Mouse (Mus musculus) heart, embryonic 10.5 days (tissue): ENCODE data around the gene Klk1b1. TPM values are rescaled to one million over a fixed set of nuclear protein-coding genes. Genes with fewer than 3 reads are reported as not detected.

Experiments
- DNase-seq: peaks from one replicate; pipeline ENCODE4 v3.0.0-alpha.2; 2017; ENCODE audit warnings: low spot score
- H3K27ac ChIP-seq: fragments of 300-500 bp; sonication (generic); 2 replicates; pipeline ENCODE4 v1.5.1; 2016; ENCODE audit warnings: mild to moderate bottlenecking
- H3K27me3 ChIP-seq: fragments of 300-500 bp; sonication (generic); 2 replicates; pipeline ENCODE4 v1.6.1; 2016; ENCODE audit warnings: mild to moderate bottlenecking; ENCODE audit not compliant: poor library complexity, insufficient read depth, severe bottlenecking
- H3K36me3 ChIP-seq: fragments of 300-500 bp; sonication (generic); 2 replicates; pipeline ENCODE4 v1.6.1; 2016; ENCODE audit warnings: mild to moderate bottlenecking, moderate library complexity
- H3K4me1 ChIP-seq: fragments of 300-500 bp; sonication (generic); 2 replicates; pipeline ENCODE4 v1.6.1; 2016; ENCODE audit warnings: mild to moderate bottlenecking
- H3K4me3 ChIP-seq: fragments of 300-500 bp; sonication (generic); 2 replicates; pipeline ENCODE4 v1.5.1; 2016; ENCODE audit warnings: mild to moderate bottlenecking, moderate library complexity
- H3K9me3 ChIP-seq: fragments of 300-500 bp; sonication (generic); 2 replicates; pipeline ENCODE4 v1.6.1; 2016; ENCODE audit warnings: mild to moderate bottlenecking, moderate library complexity
- WGBS: fragments of 180-500 bp; shearing (Covaris S2); methylation state at CpG from one replicate; pipeline ENCODE4 v1.1.7; 2016; 5-methylcytosine and 5-hydroxymethylcytosine counted together
- polyA plus RNA-seq: library from polyadenylated mRNA; unstranded; fragments of >200 nt; fragmentation: Nextera tagmentation; extraction: Ambion mirVana; gene quantifications from 2 replicates; pipeline ENCODE4 v1.2.1, GENCODE M21; 2016

The Klk1b1 gene
- polyA plus RNA-seq, result not detected in 2 replicates

DNA sequence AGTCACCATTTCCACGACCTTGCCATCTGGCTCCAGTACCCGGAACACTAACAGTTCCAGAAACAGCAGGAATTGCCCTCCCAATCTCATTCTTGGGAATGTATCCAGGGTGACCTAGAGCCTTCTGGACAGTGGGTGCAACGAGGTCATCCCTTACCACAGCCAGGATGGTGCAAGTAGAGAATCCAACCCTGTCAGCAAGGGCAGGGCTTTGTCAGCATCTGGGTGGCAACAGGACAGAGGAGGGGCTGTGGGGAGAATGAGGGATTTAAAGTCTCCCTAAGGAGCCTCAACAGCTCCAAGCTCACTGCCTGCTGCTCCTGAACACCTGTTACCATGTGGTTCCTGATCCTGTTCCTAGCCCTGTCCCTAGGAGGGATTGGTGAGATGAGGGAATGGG lies at the start of gene Klk1b1:
TSS of gene Klk1b1 (plus strand) at position 301 of the 400 bp plus-strand sequence.
- no peak for DNase-seq
- no peak within 1 kb of the TSS for H3K4me3 ChIP-seq
- no peaks in the 10 kb centered on the region for H3K27me3 ChIP-seq
- WGBS, result 57% methylated on average over 3 of the region's 3 CpGs
- no peak within 1 kb of the TSS for H3K27ac ChIP-seq
- H3K4me1 ChIP-seq, result no peaks in the 10 kb centered on the region
- H3K36me3 ChIP-seq, result no peaks in the 10 kb centered on the region
- no peaks in the 10 kb centered on the region for H3K9me3 ChIP-seq

- H3K36me3 ChIP-seq, result no peaks in the 10 kb centered on the region
- DNase-seq, result no peak
- H3K27me3 ChIP-seq, result peaks cover 29% of the 10 kb centered on the region; the same call in 1 of the 2 replicates
- WGBS, result 78% methylated on average over 13 of the region's 13 CpGs
- H3K9me3 ChIP-seq, result no peaks in the 10 kb centered on the region
- no peak overlapping the region for H3K27ac ChIP-seq
- H3K4me1 ChIP-seq, result peaks cover 5% of the 10 kb centered on the region; the same call in 1 of the 2 replicates
- H3K4me3 ChIP-seq, result no peak overlapping the region
Observed at GRCm38 (mm10) chr7:43918426-43918825, 48.1 kb upstream of the Klk1b1 start.

DNA sequence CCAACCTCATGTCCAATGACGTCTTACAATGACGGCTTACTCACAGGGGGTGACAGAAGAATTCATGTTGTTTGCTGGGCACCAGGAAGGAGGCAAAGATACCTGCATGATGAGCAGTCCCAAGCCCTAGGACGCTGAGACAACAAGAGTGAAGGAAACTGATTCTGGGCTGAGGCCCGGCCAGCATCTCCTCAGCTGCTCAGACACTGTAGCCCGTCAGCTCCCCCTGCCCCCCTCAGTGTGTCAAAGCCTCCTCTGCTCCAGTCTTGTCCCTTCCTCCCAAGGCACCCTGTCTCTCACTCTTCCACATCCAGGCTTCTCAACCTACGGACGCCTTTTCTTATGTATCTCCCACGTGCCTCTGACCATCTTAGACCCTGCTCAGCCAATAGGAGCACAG lies 47.7 kb upstream of the Klk1b1 start:
- Histone ChIP-seq H3K36me3 (no peaks in the 10 kb centered on the region), H3K4me1 (peaks cover 5% of the 10 kb centered on the region; the same call in 1 of the 2 replicates), H3K27me3 (peaks cover 29% of the 10 kb centered on the region; the same call in 1 of the 2 replicates), H3K4me3 (no peak overlapping the region), H3K9me3 (no peaks in the 10 kb centered on the region), H3K27ac (no peak overlapping the region)
- DNase-seq, result no peak
- WGBS, result 64% methylated on average over 8 of the region's 8 CpGs

GRCm38 (mm10) chr7:43919559-43920451 lies 46.7 kb upstream of the Klk1b1 start:
- WGBS, result 27% methylated on average over 14 of the region's 14 CpGs
- no peaks in the 10 kb centered on the region for H3K36me3 ChIP-seq
- peaks cover 27% of the 10 kb centered on the region; the same call in 1 of the 2 replicates for H3K27me3 ChIP-seq
- H3K9me3 ChIP-seq, result no peaks in the 10 kb centered on the region
- H3K4me3 ChIP-seq, result no peak overlapping the region
- DNase-seq, result peak; percentile 86
- H3K27ac ChIP-seq, result no peak overlapping the region
- H3K4me1 ChIP-seq, result peaks cover 5% of the 10 kb centered on the region; the same call in 1 of the 2 replicates

DNA sequence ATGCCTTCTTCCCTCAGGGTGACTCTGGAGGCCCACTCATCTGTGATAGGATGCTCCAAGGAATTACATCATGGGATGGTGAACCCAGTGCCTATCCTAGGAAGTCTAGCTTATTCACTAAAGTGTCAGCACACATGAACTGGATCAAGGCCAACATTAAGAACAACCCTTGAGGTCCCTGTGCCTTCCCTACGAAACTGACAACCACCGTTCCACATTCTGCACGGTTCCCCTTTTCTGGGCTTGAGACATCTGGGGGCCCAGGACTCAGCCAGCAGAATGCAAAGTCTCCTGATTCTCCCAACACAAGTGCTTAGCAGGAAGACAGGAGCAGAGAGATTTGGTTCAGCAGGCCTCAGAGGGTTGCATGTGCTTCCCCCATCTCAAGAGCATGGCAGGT lies 46.0 kb upstream of the Klk1b1 start:
- H3K27ac ChIP-seq, result no peak overlapping the region

DNA sequence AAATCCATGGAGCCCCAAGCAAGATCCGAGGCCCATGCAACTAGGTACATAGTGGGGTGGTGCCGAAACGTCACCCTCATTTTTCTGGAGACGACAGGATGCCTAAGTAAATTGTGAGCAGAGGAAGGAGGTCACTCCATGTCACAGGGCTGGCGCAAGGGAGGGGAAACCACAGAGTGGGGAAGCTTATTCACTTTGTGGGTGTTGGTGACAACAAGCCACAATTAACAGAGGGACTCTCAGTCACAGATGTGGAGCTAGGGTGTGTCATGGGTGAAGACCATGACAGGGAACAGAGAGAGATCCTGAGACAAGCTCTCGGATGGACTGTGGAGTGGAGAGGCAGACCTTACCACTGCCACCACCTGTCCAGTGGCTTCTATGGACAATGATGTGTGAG lies 45.5 kb upstream of the Klk1b1 start:
- no peak overlapping the region for H3K4me3 ChIP-seq
- no peaks in the 10 kb centered on the region for H3K36me3 ChIP-seq
- no peak overlapping the region for H3K27ac ChIP-seq
- peaks cover 5% of the 10 kb centered on the region; the same call in 1 of the 2 replicates for H3K4me1 ChIP-seq
- H3K27me3 ChIP-seq, result peaks cover 18% of the 10 kb centered on the region; the same call in 1 of the 2 replicates
- 86% methylated on average over 6 of the region's 6 CpGs for WGBS
- DNase-seq, result no peak
- no peaks in the 10 kb centered on the region for H3K9me3 ChIP-seq

More for the DNA sequence above, 46.0 kb upstream of the Klk1b1 start:
- no peak for DNase-seq
- Histone ChIP-seq H3K36me3 (no peaks in the 10 kb centered on the region), H3K27me3 (peaks cover 21% of the 10 kb centered on the region; the same call in 1 of the 2 replicates), H3K9me3 (no peaks in the 10 kb centered on the region), H3K4me1 (peaks cover 5% of the 10 kb centered on the region; the same call in 1 of the 2 replicates), H3K4me3 (no peak overlapping the region)
- WGBS, result 84% methylated on average over 3 of the region's 3 CpGs

GRCm38 (mm10) chr7:43921941-43922340 lies 44.6 kb upstream of the Klk1b1 start:
- Histone ChIP-seq H3K4me1 (peaks cover 5% of the 10 kb centered on the region; the same call in 1 of the 2 replicates), H3K4me3 (no peak overlapping the region), H3K27me3 (peaks cover 16% of the 10 kb centered on the region; the same call in 1 of the 2 replicates), H3K27ac (no peak overlapping the region), H3K9me3 (no peaks in the 10 kb centered on the region), H3K36me3 (no peaks in the 10 kb centered on the region)
- no peak for DNase-seq
- 68% methylated on average over 2 of the region's 2 CpGs for WGBS

GRCm38 (mm10) chr7:43925985-43926384 lies 40.6 kb upstream of the Klk1b1 start:
- H3K4me3 ChIP-seq, result no peak overlapping the region
- 65% methylated on average over 5 of the region's 5 CpGs for WGBS
- no peak overlapping the region for H3K27ac ChIP-seq
- no peaks in the 10 kb centered on the region for H3K36me3 ChIP-seq
- DNase-seq, result no peak
- H3K27me3 ChIP-seq, result peaks cover 11% of the 10 kb centered on the region; the same call in 1 of the 2 replicates
- H3K4me1 ChIP-seq, result no peaks in the 10 kb centered on the region
- H3K9me3 ChIP-seq, result no peaks in the 10 kb centered on the region

GRCm38 (mm10) chr7:43928521-43928920 lies 38.0 kb upstream of the Klk1b1 start:
- DNase-seq, result no peak
- Histone ChIP-seq H3K4me3 (no peak overlapping the region), H3K4me1 (no peaks in the 10 kb centered on the region), H3K9me3 (no peaks in the 10 kb centered on the region), H3K27me3 (no peaks in the 10 kb centered on the region), H3K27ac (no peak overlapping the region), H3K36me3 (no peaks in the 10 kb centered on the region)
- WGBS, result 41% methylated on average over 4 of the region's 4 CpGs

DNA sequence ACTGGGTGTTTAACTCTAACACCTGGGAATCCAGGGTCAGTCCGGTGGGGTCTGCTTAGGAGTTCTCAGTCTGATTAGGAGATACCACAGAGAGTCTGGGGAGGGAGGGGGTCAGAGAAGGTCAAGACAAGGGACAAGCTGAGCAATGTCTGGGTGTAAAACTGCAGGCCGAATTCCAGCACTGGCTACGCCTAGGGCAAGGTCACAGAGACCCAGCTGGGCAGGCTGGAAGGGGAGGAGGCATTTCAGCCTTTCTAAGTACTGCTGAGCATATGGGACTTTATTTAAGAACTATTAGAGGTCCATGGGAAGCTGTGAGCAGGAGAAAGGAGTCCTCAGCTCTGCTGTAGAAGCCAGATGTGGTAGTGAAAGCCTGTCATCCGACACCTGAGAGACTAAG lies 34.2 kb upstream of the Klk1b1 start:
- no peak overlapping the region for H3K4me3 ChIP-seq
- no peaks in the 10 kb centered on the region for H3K36me3 ChIP-seq
- H3K27ac ChIP-seq, result no peak overlapping the region
- H3K4me1 ChIP-seq, result no peaks in the 10 kb centered on the region
- H3K9me3 ChIP-seq, result no peaks in the 10 kb centered on the region
- DNase-seq, result no peak
- no peaks in the 10 kb centered on the region for H3K27me3 ChIP-seq
- WGBS, result 50% methylated on average over 4 of the region's 4 CpGs

DNA sequence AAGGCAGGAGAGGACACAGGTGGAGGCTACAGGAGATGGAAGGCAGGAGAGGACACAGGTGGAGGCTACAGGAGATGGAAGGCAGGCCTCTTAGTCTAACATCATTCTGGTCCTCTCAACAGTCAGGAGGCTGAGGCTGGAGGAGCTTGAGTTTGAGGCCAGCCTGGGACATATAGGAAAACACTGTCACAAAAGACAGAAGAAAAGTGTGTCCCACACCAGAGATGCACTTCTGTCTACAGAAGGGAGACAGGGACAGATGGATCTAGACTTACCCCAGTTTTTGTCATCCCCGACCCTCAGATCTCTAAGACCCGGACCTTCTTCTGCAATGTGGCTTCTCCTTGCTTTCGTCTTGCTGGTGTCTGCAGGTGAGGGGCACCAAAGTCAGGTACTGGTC lies 33.1 kb upstream of the Klk1b1 start, which contains the start of gene Klk15:
TSS of gene Klk15 (plus strand) at position 301 of the 400 bp plus-strand sequence.
- Histone ChIP-seq H3K36me3 (no peaks in the 10 kb centered on the region), H3K27me3 (no peaks in the 10 kb centered on the region), H3K4me3 (no peak within 1 kb of the TSS), H3K9me3 (no peaks in the 10 kb centered on the region), H3K27ac (no peak within 1 kb of the TSS), H3K4me1 (no peaks in the 10 kb centered on the region)
- no peak for DNase-seq
- 77% methylated on average over 3 of the region's 3 CpGs for WGBS

DNA sequence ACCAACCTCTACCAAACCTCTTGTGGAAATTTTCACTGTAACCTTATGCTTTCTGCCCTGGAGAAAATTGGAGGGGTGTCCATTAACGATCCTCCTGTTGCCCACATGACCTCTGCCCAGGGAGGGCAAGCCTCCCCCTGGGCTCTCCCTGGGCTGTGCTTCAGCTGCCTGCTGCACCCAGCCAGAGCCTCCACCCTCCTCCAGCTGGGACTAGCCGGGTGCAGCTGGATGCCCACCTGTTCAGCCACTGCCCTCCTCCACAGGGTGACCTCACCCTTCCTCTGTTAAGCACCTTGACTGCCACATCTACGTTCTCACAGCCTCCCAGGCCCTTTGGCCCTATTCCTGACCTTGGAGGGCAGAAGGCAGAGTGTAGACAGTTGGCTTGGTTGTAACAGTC lies 31.8 kb upstream of the Klk1b1 start:
- no peaks in the 10 kb centered on the region for H3K36me3 ChIP-seq
- DNase-seq, result no peak
- H3K27me3 ChIP-seq, result no peaks in the 10 kb centered on the region
- H3K4me1 ChIP-seq, result no peaks in the 10 kb centered on the region
- H3K27ac ChIP-seq, result no peak overlapping the region
- WGBS, result 51% methylated on average over 3 of the region's 3 CpGs
- H3K4me3 ChIP-seq, result no peak overlapping the region
- H3K9me3 ChIP-seq, result no peaks in the 10 kb centered on the region

DNA sequence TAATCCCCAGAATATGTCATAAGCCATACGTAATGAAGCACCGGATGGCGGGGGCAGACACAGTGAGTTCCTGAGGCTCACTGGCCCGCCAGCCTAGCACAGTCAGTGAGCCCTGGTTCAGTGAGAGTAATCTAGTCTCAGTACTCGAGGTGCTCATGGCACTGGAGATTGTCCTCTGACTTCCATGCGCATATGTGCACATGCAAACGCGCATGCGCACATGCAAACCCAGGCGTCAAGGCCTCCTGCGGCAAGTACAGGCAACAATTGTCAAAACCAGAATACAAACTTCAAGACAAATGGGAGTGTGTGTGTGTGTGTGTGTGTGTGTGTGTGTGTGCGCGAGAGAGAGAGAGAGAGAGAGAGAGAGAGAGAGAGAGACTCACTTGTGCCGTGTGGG lies 30.0 kb upstream of the Klk1b1 start:
- H3K9me3 ChIP-seq, result no peaks in the 10 kb centered on the region
- no peaks in the 10 kb centered on the region for H3K4me1 ChIP-seq
- no peak for DNase-seq
- no peaks in the 10 kb centered on the region for H3K36me3 ChIP-seq
- 82% methylated on average over 14 of the region's 14 CpGs for WGBS
- no peaks in the 10 kb centered on the region for H3K27me3 ChIP-seq
- H3K27ac ChIP-seq, result no peak overlapping the region
- no peak overlapping the region for H3K4me3 ChIP-seq
